In the genomic region with DNA sequence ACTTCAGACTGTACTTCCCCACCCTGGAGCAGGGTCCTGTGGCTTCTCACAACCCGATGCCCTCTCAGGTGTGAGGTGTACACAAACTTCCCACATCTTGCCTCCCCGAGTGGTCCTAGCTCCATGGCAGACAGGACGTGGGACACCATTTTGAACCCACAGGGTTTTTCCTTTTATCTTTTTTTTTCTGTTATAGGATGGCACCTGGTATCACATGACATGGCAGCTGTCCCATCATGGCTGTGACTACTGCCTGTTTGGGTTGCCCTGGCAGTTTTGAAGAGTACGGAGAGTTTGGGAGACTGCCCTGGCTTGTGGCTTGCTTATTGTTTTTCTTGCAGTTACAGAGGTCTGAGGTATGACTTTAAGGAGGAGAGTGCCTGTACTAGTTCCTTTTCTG, we compare ENCODE assay signal across 20 mouse cellular contexts. TPM values are rescaled to one million over a fixed set of nuclear protein-coding genes. Genes with fewer than 3 reads are reported as not detected.
DNase-seq lines count a peak whose midpoint lies in the region; TF ChIP-seq lines count a peak whose summit lies in the region.
"Had no signal": no experiment of that assay in that cellular context is flagged by ENCODE, and none has a peak within 500 bp of the region (broad histone marks: within the 10 kb centered on the region; RNA-seq: fewer than 3 reads in every experiment).

No protein-coding gene starts in this region.

- peak overlapping the region; percentile 72 for H3K27ac ChIP-seq in CH12.LX (ENCODE audit: insufficient read depth, low read depth)
- H3K27ac ChIP-seq: embryonic facial prominence, embryonic 13.5 days; embryonic facial prominence, embryonic 15.5 days; forebrain, embryonic 10.5 days; forebrain, embryonic 12.5 days had no signal

- TF ChIP-seq POLR2A in CH12.LX (IDR thresholded peaks at IDR 0.05; ENCODE audit: low read depth, low read length): no peak; the same call in 1 of the 2 replicates

- peaks cover 3 to 6% of the 10 kb centered on the region in 2 experiments for H3K36me3 ChIP-seq in CH12.LX (replicated peaks in 1 of 2; ENCODE audit: control insufficient read depth in 1 of 2, insufficient read depth in 1 of 2, low read length in 1 of 2)
- H3K36me3 ChIP-seq: embryonic facial prominence, embryonic 13.5 days; embryonic facial prominence, embryonic 15.5 days; forebrain, embryonic 10.5 days; forebrain, embryonic 12.5 days had no signal

- H3K27me3 ChIP-seq in CH12.LX (replicated peaks): no peaks in the 10 kb centered on the region
- H3K27me3 ChIP-seq: embryonic facial prominence, embryonic 13.5 days; embryonic facial prominence, embryonic 15.5 days; forebrain, embryonic 12.5 days had no signal

- no peak for TF ChIP-seq EP300 in CH12.LX (IDR thresholded peaks at IDR 0.05; ENCODE audit: low read length)

- no peak overlapping the region for H3K9ac ChIP-seq in CH12.LX (ENCODE audit: insufficient read depth, low read depth)
- H3K9ac ChIP-seq: embryonic facial prominence, embryonic 13.5 days; embryonic facial prominence, embryonic 15.5 days; forebrain, embryonic 12.5 days had no signal

- no peak for TF ChIP-seq CTCF in CH12.LX (conservative IDR thresholded peaks at IDR 0.05 in 1 of 2, IDR thresholded peaks at IDR 0.05 in 1 of 2; ENCODE audit: low read depth in 2 of 2, low read length in 2 of 2)

- no peak overlapping the region for H3K4me2 ChIP-seq in CH12.LX (ENCODE audit: insufficient read depth, low read depth, poor library complexity, severe bottlenecking)
- H3K4me2 ChIP-seq: embryonic facial prominence, embryonic 13.5 days; embryonic facial prominence, embryonic 15.5 days; forebrain, embryonic 12.5 days had no signal

- peak; percentile 27 to 35 for DNase-seq in cerebellum, postnatal 10 days
- DNase-seq in cerebellum, postnatal 36 days: no peak
- peak; percentile 51 for DNase-seq in thymus, postnatal 0 days (ENCODE audit: low spot score)
- no peak for DNase-seq in thymus, postnatal 4 days
- no peak for DNase-seq in CH12.LX (ENCODE audit: extremely low read depth)
- DNase-seq: adrenal gland, adult 2 months; adrenal gland, postnatal 10 days; adrenal gland, postnatal 25 days; B cell, adult 2 months; cerebellum, adult 11-12 months; cerebellum, adult 2 months; cerebellum, adult 9-10 months; cerebellum, postnatal 25 days; embryo, embryonic 11 days had no signal

- peaks cover 33% of the 10 kb centered on the region for H3K9me3 ChIP-seq in CH12.LX (replicated peaks; ENCODE audit: low read length)
- H3K9me3 ChIP-seq: embryonic facial prominence, embryonic 13.5 days; embryonic facial prominence, embryonic 15.5 days; forebrain, embryonic 10.5 days; forebrain, embryonic 12.5 days had no signal

- no peaks in the 10 kb centered on the region for H3K79me2 ChIP-seq in CH12.LX (replicated peaks; ENCODE audit: control insufficient read depth, extremely low read depth, insufficient read depth, poor library complexity, severe bottlenecking)

- dilution Hi-C loops in CH12.LX (cut with MboI; ENCODE audit: extremely low pct_ligation_motif_present, extremely low pct_unique_long_range_greater_than_20kb, low sequenced_read_pairs): no loop called here

- peaks cover 20 to 39% of the 10 kb centered on the region in 2 experiments for H3K4me1 ChIP-seq in CH12.LX (ENCODE audit: control insufficient read depth in 1 of 2, insufficient read depth in 2 of 2)
- H3K4me1 ChIP-seq: embryonic facial prominence, embryonic 13.5 days; embryonic facial prominence, embryonic 15.5 days; forebrain, embryonic 12.5 days had no signal

- in situ Hi-C loops in CH12.LX (cut with MboI; ENCODE audit: low pct_ligation_motif_present, low pct_unique_long_range_greater_than_20kb, low sequenced_read_pairs): loop anchor here (10.0 kb wide), 1 partner anchor 174 kb away; no protein-coding TSS in a partner anchor

- H3K4me3 ChIP-seq in CH12.LX (replicated peaks in 1 of 3; ENCODE audit: low read depth in 2 of 3, low read length in 2 of 3, poor library complexity in 1 of 3): no peak overlapping the region
- H3K4me3 ChIP-seq: embryonic facial prominence, embryonic 13.5 days; embryonic facial prominence, embryonic 15.5 days; erythroblast, embryonic 14.5 days; forebrain, embryonic 10.5 days; forebrain, embryonic 12.5 days had no signal

- no peak for TF ChIP-seq RAD21 in CH12.LX (IDR thresholded peaks at IDR 0.05; ENCODE audit: low read depth, low read length)

TF ChIP-seq in CH12.LX, 34 proteins besides CTCF, POLR2A, EP300 and RAD21:
- TF ChIP-seq ZMIZ1 (IDR thresholded peaks at IDR 0.05; ENCODE audit: low read depth, low read length): peak; percentile 51; the same call in 1 of the 2 replicates
- no peak for TF ChIP-seq PAX5 (IDR thresholded peaks at IDR 0.05; ENCODE audit: low read length)
- peak; percentile 57; the same call in 1 of the 2 replicates for TF ChIP-seq POLR2AphosphoS2 (IDR thresholded peaks at IDR 0.05; ENCODE audit: low read depth, low read length)
- peak; percentile 42; the same call in 1 of the 2 replicates for TF ChIP-seq CHD2 (IDR thresholded peaks at IDR 0.05; ENCODE audit: low read length)

RNA-seq across cellular contexts. Expression of gene Arl4c, which starts 53.3 kb away (rescaled TPM):
- polyA plus RNA-seq in thymus, postnatal 0 days (2015; fragmentation: Nextera tagmentation; extraction: Ambion mirVana): 22.8 and 27.4 TPM in 2 replicates
- total RNA-seq in CH12.LX (2012; rRNA removed) (32.2 and 33.9 TPM in 2 replicates), CH12.LX (2014; rRNA removed) (24.1 and 25.8 TPM in 2 replicates)
- 30.8 and 31.6 TPM in 2 replicates for polyA plus RNA-seq in CH12.LX (2012; ENCODE audit: insufficient read length, low read depth)
- total RNA-seq: MEL had no signal

Comparison
In these comparisons a context has a peak if more than half of its experiments do, and no peak if none do; other contexts are left out.
1. DNase-seq: peak in cerebellum, postnatal 10 days (2 of 2) and thymus, postnatal 0 days (single experiment); none in cerebellum, postnatal 36 days (0 of 2), thymus, postnatal 4 days (single experiment) and CH12.LX (single experiment).